Mouse (Mus musculus) heart, postnatal 14 days (tissue): ENCODE results near the gene Phf14. TPM values are rescaled to one million over a fixed set of nuclear protein-coding genes. Genes with fewer than 3 reads are reported as not detected.
"Not testable (repeated sequence)": the region's sequence is repeated elsewhere in the genome, so short reads cannot be mapped to it uniquely, and the experiment has no call there.

Source experiments
- DNase-seq, 2 experiments: peaks; one replicate each; pipeline ENCODE4 v3.0.0; 2021 to 2022
- intact Hi-C: fragments of 180-260 bp; cut with DNase I; formaldehyde crosslinking; loops from one replicate; pipeline ENCODE4 v1.15.1; 2025
- total RNA-seq, 2 experiments: library from RNA; stranded (reverse); gene quantifications; 2 replicates each; pipeline ENCODE4 v1.2.3; 2021

The Phf14 gene
- total RNA-seq, 2 experiments from 2014 or later = 54.6 to 58.7 TPM

DNA sequence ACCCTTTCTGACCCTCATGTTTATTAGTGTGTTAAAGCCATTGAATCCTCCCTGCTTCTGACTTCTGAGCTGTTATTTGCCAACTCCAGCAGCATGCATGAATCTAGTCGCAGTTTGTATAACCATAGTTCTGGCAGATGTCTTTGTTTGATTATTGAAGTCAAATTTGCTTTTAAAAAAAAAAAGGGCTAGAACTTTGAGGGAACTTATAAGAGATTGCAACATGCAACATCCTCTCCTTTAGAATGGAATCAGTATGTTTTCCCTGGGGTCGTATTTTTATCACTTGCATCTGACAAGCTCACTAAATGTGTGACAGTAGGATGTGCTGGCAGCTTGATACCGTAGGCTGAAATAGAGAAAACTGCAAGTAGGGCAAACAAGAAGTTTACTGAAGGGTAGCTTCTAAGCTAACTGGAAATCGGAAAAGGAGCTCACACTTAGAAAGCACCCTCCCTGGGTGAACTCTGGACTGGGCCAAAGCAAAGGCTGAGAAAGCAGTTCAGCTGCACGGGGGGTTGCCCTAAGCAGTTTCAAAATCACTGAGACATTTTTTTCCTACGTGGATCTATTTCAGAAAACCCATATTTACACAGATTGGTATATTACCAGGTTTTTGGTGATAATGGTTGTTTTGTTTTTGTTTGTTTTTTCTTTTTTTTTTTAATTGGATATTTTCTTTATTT, 175.1 kb downstream of the Phf14 start:
- intact Hi-C loops = no loop called here
- no peak for DNase-seq

DNA sequence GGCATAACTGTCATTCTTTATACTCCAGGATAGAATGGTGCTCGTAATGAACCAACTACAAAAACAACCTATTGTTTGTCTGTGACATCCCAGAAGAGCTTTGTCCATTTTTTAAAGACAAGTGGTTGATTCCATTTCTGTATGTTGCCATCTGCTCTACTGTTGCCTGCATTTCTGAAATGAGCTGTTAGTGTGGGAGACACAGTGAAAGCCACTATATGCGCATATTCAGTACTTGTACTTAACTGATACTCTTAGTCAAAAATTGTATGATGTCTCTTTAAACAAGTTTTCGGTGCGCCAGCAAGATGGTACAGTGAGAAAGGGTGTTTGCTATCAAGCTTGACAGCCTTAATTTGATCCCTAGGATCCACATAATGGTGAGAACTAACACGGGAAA, 177.1 kb downstream of the Phf14 start:
- no peak for DNase-seq
- intact Hi-C loops = no loop called here

DNA sequence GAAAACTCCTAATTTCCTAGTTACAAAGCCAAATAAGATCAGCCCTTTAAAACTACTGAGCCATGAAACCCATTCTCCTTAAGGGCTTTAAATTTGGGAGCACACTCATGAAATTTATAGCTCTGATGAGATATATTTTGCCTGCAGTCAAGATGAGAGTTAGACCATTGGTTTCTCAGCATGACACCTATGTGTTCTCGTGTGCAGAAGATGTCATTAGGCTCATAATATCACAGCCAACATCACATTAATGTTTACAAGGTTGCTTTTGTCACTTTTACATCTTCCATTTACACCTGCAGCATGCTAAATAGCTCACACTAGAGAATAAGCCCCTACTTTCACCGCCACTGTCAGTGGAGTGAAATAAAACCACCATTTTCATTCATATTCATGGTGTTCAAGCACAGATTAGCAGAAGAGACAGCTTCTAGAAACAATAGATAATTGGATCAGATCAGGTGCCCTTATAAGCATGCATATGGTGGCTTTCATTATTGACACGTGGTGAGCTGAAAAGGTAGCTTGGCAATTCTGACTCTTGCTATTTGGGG, 181.9 kb downstream of the Phf14 start:
- DNase-seq = no peak
- intact Hi-C loops = no loop called here

DNA sequence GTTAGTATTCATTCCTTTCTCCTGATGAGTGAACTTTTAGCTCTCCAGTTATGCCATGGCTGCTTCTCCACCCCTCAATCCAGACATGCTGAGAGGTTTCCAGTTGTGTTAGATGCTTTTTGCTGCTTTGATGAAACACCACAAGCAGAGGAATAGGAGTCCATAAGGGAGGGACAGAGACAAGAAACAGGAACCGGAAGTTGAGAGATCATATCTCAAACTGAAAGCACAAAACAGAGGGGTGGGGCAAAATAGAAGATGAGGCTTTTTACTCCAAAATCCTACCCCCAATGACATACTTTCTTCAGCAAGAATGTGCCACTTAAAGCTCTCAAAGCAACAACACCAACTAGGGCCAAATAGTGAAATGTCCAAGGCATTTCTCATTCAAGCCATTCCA, 188.1 kb downstream of the Phf14 start:
- intact Hi-C loops = no loop called here
- no peak for DNase-seq

DNA sequence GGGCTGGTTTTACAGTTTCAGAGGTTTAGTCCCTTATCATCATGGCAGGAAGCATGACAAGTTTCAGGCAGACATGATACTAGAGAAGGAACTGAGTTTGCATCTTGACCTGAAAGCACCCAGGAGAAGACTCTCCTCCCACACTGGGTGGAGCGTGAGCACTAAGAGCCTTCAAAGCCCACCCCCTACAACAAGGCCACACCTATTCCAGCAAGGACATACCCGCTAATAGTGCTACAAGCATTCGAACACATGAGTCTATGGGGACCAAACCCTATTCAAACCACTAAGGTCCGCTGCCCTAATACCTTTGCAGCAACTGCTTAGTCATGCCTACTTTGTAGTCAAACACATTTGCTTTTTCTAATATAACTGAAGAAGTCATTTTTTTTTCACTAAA, 189.5 kb downstream of the Phf14 start:
- intact Hi-C loops = no loop called here
- no peak for DNase-seq

DNA sequence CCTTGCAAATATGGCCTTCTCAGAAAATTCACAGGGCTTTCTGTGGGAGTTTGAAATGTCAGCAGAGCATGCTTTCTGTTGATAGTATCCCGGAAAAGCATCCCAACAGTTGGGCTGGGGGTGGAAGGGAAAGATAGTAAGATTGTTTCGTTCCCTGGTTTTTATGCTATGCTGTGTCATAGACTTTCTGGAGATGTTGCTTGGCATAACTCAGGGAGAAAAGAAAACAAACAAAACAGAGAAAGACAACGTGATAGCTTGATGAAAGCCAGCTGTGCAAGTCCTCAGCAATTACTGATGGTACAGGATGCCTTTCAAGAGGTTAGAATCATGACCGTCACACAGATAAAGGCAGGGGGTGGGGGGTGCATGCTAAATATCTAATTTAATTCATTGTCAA, 197.5 kb downstream of the Phf14 start:
- intact Hi-C loops = no loop called here
- DNase-seq = no peak

DNA sequence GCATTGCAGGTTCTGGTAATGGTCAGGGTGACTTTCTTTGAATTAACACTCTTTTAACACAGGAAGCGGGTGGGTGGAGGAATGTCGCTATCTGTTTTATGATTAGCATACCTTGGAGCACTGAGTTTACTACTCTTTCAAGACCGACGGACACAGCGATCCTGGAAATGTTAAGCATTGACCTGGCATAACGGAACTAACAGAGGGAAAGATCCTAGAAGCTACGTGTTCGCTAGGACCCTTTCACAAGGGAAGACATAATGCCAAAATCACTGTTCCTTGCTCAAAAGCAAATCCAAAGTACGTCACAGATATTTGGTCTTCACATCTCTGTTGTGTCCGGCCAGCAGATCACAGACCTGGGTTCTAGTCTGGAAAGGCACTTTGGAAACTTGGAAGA, 199.7 kb downstream of the Phf14 start:
- DNase-seq = no peak
- intact Hi-C loops = no loop called here

DNA sequence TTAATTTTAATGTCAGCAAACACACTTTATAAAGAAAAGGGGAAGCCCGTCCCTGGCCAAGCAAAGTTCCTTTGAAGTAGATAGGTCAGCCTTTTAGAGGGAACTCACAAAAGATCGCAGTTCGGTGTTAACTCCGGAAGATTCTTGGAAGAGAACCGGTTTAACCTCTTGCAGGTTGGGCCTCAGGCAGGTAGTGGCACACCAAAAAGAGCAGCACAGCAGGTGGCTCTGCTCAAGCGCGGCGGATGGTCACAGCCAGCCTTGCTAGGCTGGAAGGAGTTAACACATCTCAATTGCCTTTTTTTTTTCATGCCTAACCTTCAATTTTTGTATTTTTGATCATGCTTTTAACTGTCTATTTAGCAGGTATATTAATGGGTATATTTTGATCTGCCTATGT, 200.2 kb downstream of the Phf14 start:
- DNase-seq = no peak
- intact Hi-C loops = no loop called here

DNA sequence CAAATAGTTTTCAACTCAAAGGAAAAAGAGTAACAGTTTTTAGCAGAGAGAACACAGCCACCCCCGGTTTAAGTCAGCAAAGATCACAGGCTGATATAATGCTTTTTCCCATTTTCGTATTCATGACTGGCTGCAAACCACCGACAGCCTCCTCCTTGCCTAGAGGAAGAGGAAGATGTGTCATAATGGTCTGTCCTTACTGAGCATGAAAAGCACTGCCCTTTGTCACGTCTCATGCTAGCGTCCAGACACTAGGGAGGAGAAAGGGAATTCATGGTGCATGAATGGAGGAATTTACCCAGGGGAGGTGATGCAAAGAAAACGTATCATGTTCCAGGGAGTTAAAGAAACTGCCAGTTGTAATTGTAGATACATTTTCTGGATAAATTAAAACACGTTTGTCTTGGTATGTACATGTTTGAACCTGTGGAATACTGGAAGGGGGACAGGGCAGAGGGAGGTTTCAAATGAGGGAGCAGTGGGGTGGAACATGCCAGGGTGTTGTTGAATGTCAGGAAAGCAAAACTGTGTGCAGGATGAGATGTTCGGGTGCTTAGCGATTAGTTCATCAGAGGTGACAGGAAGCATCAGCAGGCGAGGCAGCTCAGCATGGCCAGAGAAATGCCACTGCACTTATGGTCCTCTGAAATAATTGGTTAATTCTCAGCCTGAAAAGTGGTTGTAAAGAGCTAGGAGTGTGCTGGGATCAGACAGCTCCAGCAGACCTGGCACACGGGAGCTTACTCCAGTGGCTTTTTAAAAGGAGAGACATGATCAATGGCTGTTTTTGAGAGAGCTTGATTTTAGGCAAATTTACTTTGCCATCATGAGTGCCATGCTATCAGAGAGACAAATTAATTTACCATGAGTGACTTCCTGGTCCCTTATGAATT, 209.6 kb downstream of the Phf14 start:
- no peak for DNase-seq
- intact Hi-C loops = no loop called here

DNA sequence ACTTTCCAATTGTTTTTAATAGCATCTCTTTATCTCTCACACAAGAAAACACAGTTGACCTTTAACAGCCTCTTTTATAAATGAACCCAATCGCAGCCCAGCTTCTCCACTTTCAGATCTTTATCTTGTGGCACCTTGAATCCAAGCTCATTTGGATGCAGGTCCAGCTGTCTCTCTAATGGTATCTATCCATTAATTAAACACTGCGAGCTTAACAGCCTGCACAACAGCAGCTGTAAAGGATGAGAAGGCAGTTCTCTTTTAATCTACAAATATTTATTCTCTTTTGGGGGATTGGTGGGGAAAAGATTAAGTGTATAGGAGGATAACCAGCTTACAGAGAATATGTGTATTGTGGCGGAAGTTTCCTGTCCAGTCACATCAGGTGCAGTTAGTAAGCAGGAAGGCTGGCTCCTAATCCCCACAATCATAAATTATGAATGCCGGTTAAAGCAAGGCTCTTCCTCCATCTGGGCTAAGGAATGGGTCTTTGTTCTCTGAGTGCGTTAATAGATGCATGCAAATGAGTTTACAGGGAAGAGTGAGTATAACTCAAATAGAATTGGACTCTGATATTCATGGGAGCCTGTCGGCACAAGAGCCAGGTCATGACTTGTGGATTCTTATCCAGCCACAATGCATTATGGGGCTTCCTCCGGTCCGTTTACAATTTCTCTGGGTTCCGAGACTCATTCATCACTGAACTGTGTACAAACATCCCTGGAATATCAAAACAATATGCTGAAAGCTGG, 210.4 kb downstream of the Phf14 start:
- DNase-seq = no peak
- intact Hi-C loops = no loop called here

DNA sequence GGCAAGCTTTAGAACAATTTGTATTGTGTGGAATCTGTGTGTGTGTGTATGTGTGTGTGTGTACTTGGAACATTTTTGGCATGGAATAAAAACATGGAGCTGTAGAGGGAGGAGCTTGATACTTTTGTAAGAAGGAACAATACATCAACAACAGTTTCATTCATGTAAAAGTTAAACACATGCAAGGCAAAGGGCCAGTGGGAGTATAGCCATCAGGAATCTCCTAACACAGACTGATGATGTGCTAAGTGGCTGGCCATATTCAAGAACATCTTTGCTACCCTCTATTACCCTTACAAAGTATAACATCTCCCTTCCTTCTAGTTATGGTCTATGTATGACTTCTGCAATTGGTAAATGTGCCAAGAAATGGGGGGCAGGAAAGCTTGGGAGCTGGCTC, 215.2 kb downstream of the Phf14 start:
- no peak for DNase-seq
- intact Hi-C loops = no loop called here

DNA sequence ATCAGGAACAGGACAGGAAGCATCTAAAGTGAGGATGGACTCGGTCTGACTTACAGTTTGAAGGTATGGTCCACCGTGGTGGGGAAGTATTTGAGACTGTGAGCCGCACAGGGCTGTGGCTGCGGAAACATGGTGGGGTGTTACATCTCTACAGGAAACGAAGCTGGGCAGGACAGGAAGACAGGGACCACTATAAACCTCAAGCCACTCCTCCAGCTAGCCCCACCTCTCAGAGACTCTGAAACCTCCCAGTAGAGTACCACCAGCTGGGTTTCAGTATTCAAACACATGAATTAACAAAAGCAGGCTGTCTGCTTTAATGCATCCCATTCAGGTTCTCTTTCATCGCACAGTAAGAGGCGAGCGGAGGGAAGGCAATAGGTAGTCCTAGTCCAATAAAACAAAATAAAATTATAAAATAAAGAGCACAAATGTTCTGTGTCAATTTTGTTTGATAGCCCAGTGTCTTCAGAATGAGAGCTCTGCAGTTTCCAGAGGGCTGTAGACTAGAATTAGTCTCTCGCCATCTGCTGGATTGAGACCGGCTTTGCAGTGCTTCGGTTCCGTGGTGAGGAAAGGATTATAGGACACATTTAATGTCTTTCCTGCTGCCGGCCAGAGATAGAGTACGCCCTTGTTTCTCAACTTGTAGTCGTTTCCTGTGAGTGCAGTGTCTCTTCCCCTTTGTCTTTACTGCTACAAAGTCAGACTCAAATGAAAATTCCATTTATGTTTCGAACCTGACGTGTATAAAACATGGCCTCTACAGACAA, 217.6 kb downstream of the Phf14 start:
- DNase-seq = peak; percentile 23 to 58

DNA sequence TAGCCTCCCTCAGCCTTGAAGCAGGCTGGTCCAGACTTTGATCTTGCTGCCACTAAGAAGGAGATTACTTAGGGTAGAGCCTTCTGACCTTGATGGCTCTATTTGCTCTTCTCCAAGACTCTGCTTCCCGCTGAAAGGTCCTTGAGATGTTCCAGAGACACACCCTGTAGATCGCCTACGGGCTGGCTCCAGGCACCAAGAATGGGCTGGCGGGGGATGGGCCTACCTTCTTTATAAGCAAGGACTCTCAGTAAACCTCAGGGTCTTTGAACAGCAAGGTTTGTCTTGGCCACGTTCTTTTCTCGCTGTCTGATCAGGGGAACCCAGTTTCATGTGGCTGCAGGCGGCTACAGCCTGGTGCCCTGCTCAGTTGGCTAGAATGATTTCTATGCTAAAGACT, 219.0 kb downstream of the Phf14 start:
- intact Hi-C loops, DNase-seq: not testable (repeated sequence)

More for the DNA sequence above, 217.6 kb downstream of the Phf14 start:
- intact Hi-C loops = no loop called here

DNA sequence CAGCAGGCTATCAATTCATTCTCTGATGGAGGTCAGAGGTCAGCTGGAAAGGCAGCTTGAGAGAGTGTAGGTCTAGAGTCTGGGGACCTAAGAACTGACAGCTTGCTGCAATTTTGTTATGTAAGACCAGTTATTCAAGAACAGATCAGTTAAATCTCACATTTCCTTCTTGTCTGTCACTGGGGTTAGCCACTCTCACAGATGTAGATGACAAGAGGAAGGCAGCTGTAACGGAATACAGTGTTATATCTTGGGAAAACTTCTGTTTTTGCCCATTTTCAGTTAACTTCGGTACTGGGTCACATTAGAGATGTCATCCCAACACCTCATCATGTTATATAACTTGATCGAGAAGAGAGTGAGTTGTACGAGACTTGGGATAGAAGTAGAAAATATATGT, 219.7 kb downstream of the Phf14 start:
- intact Hi-C loops = no loop called here

More for the DNA sequence above, 219.7 kb downstream of the Phf14 start:
- no peak for DNase-seq

Other genes with a start within 250 kb of the Phf14 start
- gene Ndufa4, start 312 bp upstream of the Phf14 start, total RNA-seq = 1,000 to 10,000 TPM; 2,621 to 2,745 TPM